Mouse (Mus musculus): ENCODE results near the gene Gm37240. TPM values are rescaled to one million over a fixed set of nuclear protein-coding genes. Genes with fewer than 3 reads are reported as not detected.
A peak's percentile ranks its signal among the peaks of the same experiment; 100 is the strongest.

Gene Gm37240
- polyA plus RNA-seq, 1 experiment from 2014 or later: 0.82 TPM

- H3K36me3 ChIP-seq (ENCODE audit: control insufficient read depth, insufficient read depth, low read length): no peaks in the 10 kb centered on the region
- no peaks in the 10 kb centered on the region for H3K4me1 ChIP-seq (ENCODE audit: control insufficient read depth, insufficient read depth, low read length)
- DNase-seq (ENCODE audit: low spot score) (no peak), ATAC-seq (ENCODE audit: insufficient read depth, low FRiP score, low TSS enrichment) (no peak)
- no peaks in the 10 kb centered on the region for H3K27me3 ChIP-seq (ENCODE audit: control insufficient read depth, insufficient read depth, low read length)
- H3K9ac ChIP-seq (ENCODE audit: low read length): no peak overlapping the region
- no peak overlapping the region for H3K4me3 ChIP-seq (ENCODE audit: low read depth, low read length)
- no peak overlapping the region for H3K27ac ChIP-seq (ENCODE audit: low read depth, low read length)
- H3K9me3 ChIP-seq (ENCODE audit: control insufficient read depth, low read length): no peaks in the 10 kb centered on the region
- no peak overlapping the region for H3K4me2 ChIP-seq (ENCODE audit: low read depth)
- WGBS: 89% methylated on average over 8 of the region's 8 CpGs
Measured at GRCm38 (mm10) chr3:84927168-84927794, 960.0 kb downstream of the Gm37240 start.

GRCm38 (mm10) chr3:84926140-84926539 is 961.2 kb downstream of the Gm37240 start:
- DNase-seq (ENCODE audit: low spot score): no peak
- no peaks in the 10 kb centered on the region for H3K36me3 ChIP-seq (ENCODE audit: control insufficient read depth, insufficient read depth, low read length)
- no peak overlapping the region for H3K4me2 ChIP-seq (ENCODE audit: low read depth)
- ATAC-seq (ENCODE audit: insufficient read depth, low FRiP score, low TSS enrichment): no peak
- H3K9ac ChIP-seq (ENCODE audit: low read length): no peak overlapping the region
- 96% methylated on average over 5 of the region's 5 CpGs for WGBS
- H3K9me3 ChIP-seq (ENCODE audit: control insufficient read depth, low read length): no peaks in the 10 kb centered on the region
- H3K4me3 ChIP-seq (ENCODE audit: low read depth, low read length): no peak overlapping the region
- no peaks in the 10 kb centered on the region for H3K4me1 ChIP-seq (ENCODE audit: control insufficient read depth, insufficient read depth, low read length)
- H3K27ac ChIP-seq (ENCODE audit: low read depth, low read length): no peak overlapping the region
- H3K27me3 ChIP-seq (ENCODE audit: control insufficient read depth, insufficient read depth, low read length): no peaks in the 10 kb centered on the region

- no peak for ATAC-seq (ENCODE audit: insufficient read depth, low FRiP score, low TSS enrichment)
- 87% methylated on average over 4 of the region's 4 CpGs for WGBS
- H3K4me2 ChIP-seq (ENCODE audit: low read depth): no peak overlapping the region
Measured at GRCm38 (mm10) chr3:84925229-84925628, 962.1 kb downstream of the Gm37240 start.

GRCm38 (mm10) chr3:84923670-84924069 is 963.6 kb downstream of the Gm37240 start:
- H3K4me3 ChIP-seq (ENCODE audit: low read depth, low read length): no peak overlapping the region
- no peaks in the 10 kb centered on the region for H3K9me3 ChIP-seq (ENCODE audit: control insufficient read depth, low read length)
- H3K4me2 ChIP-seq (ENCODE audit: low read depth): no peak overlapping the region
- no peaks in the 10 kb centered on the region for H3K36me3 ChIP-seq (ENCODE audit: control insufficient read depth, insufficient read depth, low read length)
- DNase-seq (ENCODE audit: low spot score) (no peak), ATAC-seq (ENCODE audit: insufficient read depth, low FRiP score, low TSS enrichment) (no peak)
- no peak overlapping the region for H3K9ac ChIP-seq (ENCODE audit: low read length)
- no peaks in the 10 kb centered on the region for H3K27me3 ChIP-seq (ENCODE audit: control insufficient read depth, insufficient read depth, low read length)
- H3K4me1 ChIP-seq (ENCODE audit: control insufficient read depth, insufficient read depth, low read length): no peaks in the 10 kb centered on the region
- H3K27ac ChIP-seq (ENCODE audit: low read depth, low read length): no peak overlapping the region
- 94% methylated on average over 1 of the region's 1 CpGs for WGBS

More at GRCm38 (mm10) chr3:84925229-84925628, 962.1 kb downstream of the Gm37240 start:
- no peak overlapping the region for H3K9ac ChIP-seq (ENCODE audit: low read length)
- no peak for DNase-seq (ENCODE audit: low spot score)
- H3K27ac ChIP-seq (ENCODE audit: low read depth, low read length): no peak overlapping the region
- no peaks in the 10 kb centered on the region for H3K36me3 ChIP-seq (ENCODE audit: control insufficient read depth, insufficient read depth, low read length)
- no peaks in the 10 kb centered on the region for H3K4me1 ChIP-seq (ENCODE audit: control insufficient read depth, insufficient read depth, low read length)
- no peak overlapping the region for H3K4me3 ChIP-seq (ENCODE audit: low read depth, low read length)
- H3K27me3 ChIP-seq (ENCODE audit: control insufficient read depth, insufficient read depth, low read length): no peaks in the 10 kb centered on the region
- no peaks in the 10 kb centered on the region for H3K9me3 ChIP-seq (ENCODE audit: control insufficient read depth, low read length)

GRCm38 (mm10) chr3:84923256-84923655 is 964.1 kb downstream of the Gm37240 start:
- no peak overlapping the region for H3K27ac ChIP-seq (ENCODE audit: low read depth, low read length)
- H3K27me3 ChIP-seq (ENCODE audit: control insufficient read depth, insufficient read depth, low read length): no peaks in the 10 kb centered on the region
- H3K9me3 ChIP-seq (ENCODE audit: control insufficient read depth, low read length): no peaks in the 10 kb centered on the region
- ATAC-seq (ENCODE audit: insufficient read depth, low FRiP score, low TSS enrichment): no peak
- no peaks in the 10 kb centered on the region for H3K4me1 ChIP-seq (ENCODE audit: control insufficient read depth, insufficient read depth, low read length)
- 91% methylated on average over 1 of the region's 1 CpGs for WGBS
- H3K4me3 ChIP-seq (ENCODE audit: low read depth, low read length): no peak overlapping the region
- no peak for DNase-seq (ENCODE audit: low spot score)
- no peaks in the 10 kb centered on the region for H3K36me3 ChIP-seq (ENCODE audit: control insufficient read depth, insufficient read depth, low read length)
- no peak overlapping the region for H3K4me2 ChIP-seq (ENCODE audit: low read depth)
- H3K9ac ChIP-seq (ENCODE audit: low read length): no peak overlapping the region

GRCm38 (mm10) chr3:84921704-84922420 is 965.5 kb downstream of the Gm37240 start:
- no peak for ATAC-seq (ENCODE audit: insufficient read depth, low FRiP score, low TSS enrichment)
- DNase-seq (ENCODE audit: low spot score): peak; percentile 28
- no peak overlapping the region for H3K27ac ChIP-seq (ENCODE audit: low read depth, low read length)
- no peak overlapping the region for H3K4me3 ChIP-seq (ENCODE audit: low read depth, low read length)
- H3K27me3 ChIP-seq (ENCODE audit: control insufficient read depth, insufficient read depth, low read length): no peaks in the 10 kb centered on the region
- H3K36me3 ChIP-seq (ENCODE audit: control insufficient read depth, insufficient read depth, low read length): no peaks in the 10 kb centered on the region
- no peak overlapping the region for H3K4me2 ChIP-seq (ENCODE audit: low read depth)
- no peak overlapping the region for H3K9ac ChIP-seq (ENCODE audit: low read length)
- H3K9me3 ChIP-seq (ENCODE audit: control insufficient read depth, low read length): no peaks in the 10 kb centered on the region
- 80% methylated on average over 6 of the region's 6 CpGs for WGBS
- no peaks in the 10 kb centered on the region for H3K4me1 ChIP-seq (ENCODE audit: control insufficient read depth, insufficient read depth, low read length)

- H3K9me3 ChIP-seq (ENCODE audit: control insufficient read depth, low read length): no peaks in the 10 kb centered on the region
- ATAC-seq (ENCODE audit: insufficient read depth, low FRiP score, low TSS enrichment): no peak
- H3K4me1 ChIP-seq (ENCODE audit: control insufficient read depth, insufficient read depth, low read length): no peaks in the 10 kb centered on the region
- no peaks in the 10 kb centered on the region for H3K36me3 ChIP-seq (ENCODE audit: control insufficient read depth, insufficient read depth, low read length)
- no peak overlapping the region for H3K27ac ChIP-seq (ENCODE audit: low read depth, low read length)
- H3K4me3 ChIP-seq (ENCODE audit: low read depth, low read length): no peak overlapping the region
- H3K27me3 ChIP-seq (ENCODE audit: control insufficient read depth, insufficient read depth, low read length): no peaks in the 10 kb centered on the region
- DNase-seq (ENCODE audit: low spot score): no peak
- no peak overlapping the region for H3K9ac ChIP-seq (ENCODE audit: low read length)
- no peak overlapping the region for H3K4me2 ChIP-seq (ENCODE audit: low read depth)
- WGBS: 88% methylated on average over 9 of the region's 9 CpGs
Measured at GRCm38 (mm10) chr3:84917903-84918679, 969.2 kb downstream of the Gm37240 start.

- H3K27me3 ChIP-seq (ENCODE audit: control insufficient read depth, insufficient read depth, low read length): no peaks in the 10 kb centered on the region
- H3K9me3 ChIP-seq (ENCODE audit: control insufficient read depth, low read length): no peaks in the 10 kb centered on the region
- DNase-seq (ENCODE audit: low spot score) (no peak), ATAC-seq (ENCODE audit: insufficient read depth, low FRiP score, low TSS enrichment) (no peak)
- H3K36me3 ChIP-seq (ENCODE audit: control insufficient read depth, insufficient read depth, low read length): no peaks in the 10 kb centered on the region
- H3K4me3 ChIP-seq (ENCODE audit: low read depth, low read length): no peak overlapping the region
- WGBS: 68% methylated on average over 1 of the region's 1 CpGs
- no peak overlapping the region for H3K27ac ChIP-seq (ENCODE audit: low read depth, low read length)
- H3K4me2 ChIP-seq (ENCODE audit: low read depth): no peak overlapping the region
- H3K4me1 ChIP-seq (ENCODE audit: control insufficient read depth, insufficient read depth, low read length): no peaks in the 10 kb centered on the region
- H3K9ac ChIP-seq (ENCODE audit: low read length): no peak overlapping the region
Measured at GRCm38 (mm10) chr3:84914284-84914683, 973.0 kb downstream of the Gm37240 start.

Measured in neural tube, embryonic 11.5 days (tissue).